9 mouse cellular contexts compared by ENCODE assay signal in genomic region chr5:66798591-66799003, GRCm38 (mm10). TPM values are rescaled to one million over a fixed set of nuclear protein-coding genes. Genes with fewer than 3 reads are reported as not detected.
A peak's percentile ranks its signal among the peaks of the same experiment; 100 is the strongest.
DNase-seq lines count a peak whose midpoint lies in the region; ATAC-seq and TF ChIP-seq lines count a peak whose summit lies in the region.
"Had no signal": no experiment of that assay in that cellular context is flagged by ENCODE, and none has a peak within 500 bp of the region (broad histone marks: within the 10 kb centered on the region; RNA-seq: fewer than 3 reads in every experiment).

No protein-coding gene starts in this region.

- no peaks in the 10 kb centered on the region for H3K27me3 ChIP-seq in forebrain, embryonic 13.5 days
- no peaks in the 10 kb centered on the region for H3K27me3 ChIP-seq in forebrain, embryonic 11.5 days (ENCODE audit: control insufficient read depth, insufficient read depth, low read length)
- H3K27me3 ChIP-seq in kidney, adult 2 months (replicated peaks; ENCODE audit: control insufficient read depth, insufficient read depth, low read length) = no peaks in the 10 kb centered on the region

- ATAC-seq in forebrain, embryonic 13.5 days = peak; percentile 51; the same call in 1 of the 2 replicates
- ATAC-seq in forebrain, embryonic 11.5 days (replicated peaks; ENCODE audit: low FRiP score) = no peak

- whole genome bisulfite sequencing in forebrain, embryonic 13.5 days = 20% methylated on average over 8 of the region's 8 CpGs
- 49% methylated on average over 8 of the region's 8 CpGs for WGBS in forebrain, embryonic 11.5 days
- 35% methylated on average over 8 of the region's 8 CpGs for WGBS in kidney, adult 2 months

- no peak for TF ChIP-seq POLR2A in kidney, adult 2 months (IDR thresholded peaks at IDR 0.05; ENCODE audit: low read depth, low read length)

- H3K27ac ChIP-seq in forebrain, embryonic 13.5 days = 0 out of 2 replicates have a peak overlapping the region, but pooled peaks have one; percentile 0
- H3K27ac ChIP-seq in forebrain, embryonic 11.5 days (ENCODE audit: low read depth, low read length) = no peak overlapping the region
- peak overlapping the region; percentile 75 for H3K27ac ChIP-seq in kidney, adult 2 months (ENCODE audit: insufficient read depth, low read depth, low read length)

- no peak overlapping the region for H3K4me2 ChIP-seq in forebrain, embryonic 13.5 days
- no peak overlapping the region for H3K4me2 ChIP-seq in forebrain, embryonic 11.5 days (ENCODE audit: low read depth, low read length, severe bottlenecking)

- H3K4me3 ChIP-seq in forebrain, embryonic 13.5 days = no peak overlapping the region
- H3K4me3 ChIP-seq in forebrain, embryonic 11.5 days (ENCODE audit: low read depth, low read length) = no peak overlapping the region
- no peak overlapping the region for H3K4me3 ChIP-seq in kidney, adult 2 months (ENCODE audit: insufficient read depth, low read depth, low read length)

- no peak for TF ChIP-seq CTCF in kidney, adult 2 months (conservative IDR thresholded peaks at IDR 0.05; ENCODE audit: insufficient read depth, insufficient read length, low read depth, low read length)

- no peaks in the 10 kb centered on the region for H3K9me3 ChIP-seq in forebrain, embryonic 13.5 days (replicated peaks)
- no peaks in the 10 kb centered on the region for H3K9me3 ChIP-seq in forebrain, embryonic 11.5 days (ENCODE audit: control insufficient read depth, low read length)

- H3K36me3 ChIP-seq in forebrain, embryonic 13.5 days (ENCODE audit: poor library complexity, severe bottlenecking) = no peaks in the 10 kb centered on the region
- no peaks in the 10 kb centered on the region for H3K36me3 ChIP-seq in forebrain, embryonic 11.5 days (ENCODE audit: control insufficient read depth, insufficient read depth, low read length)
- H3K36me3 ChIP-seq in kidney, adult 2 months (ENCODE audit: control insufficient read depth, insufficient read depth, low read length) = no peaks in the 10 kb centered on the region

- no peak for DNase-seq in forebrain, embryonic 11.5 days (ENCODE audit: low spot score)
- peak; percentile 29 for DNase-seq in adrenal gland, postnatal 10 days
- DNase-seq in kidney, adult 2 months = peak; percentile 72
- peak; percentile 78 for DNase-seq in lung, postnatal 25 days (ENCODE audit: low spot score)
- DNase-seq in left cerebral cortex, adult 11 months (ENCODE audit: low spot score) = no peak
- no peak for DNase-seq in cerebellum, adult 9-11 months
- DNase-seq in layer of hippocampus, postnatal 10 days (ENCODE audit: low spot score in 2 of 2) = no peak

- peaks cover 50% of the 10 kb centered on the region for H3K4me1 ChIP-seq in forebrain, embryonic 13.5 days
- H3K4me1 ChIP-seq in forebrain, embryonic 11.5 days (replicated peaks; ENCODE audit: control insufficient read depth, insufficient read depth, low read length) = peaks cover 6% of the 10 kb centered on the region; the same call in 1 of the 2 replicates
- peaks cover 16% of the 10 kb centered on the region for H3K4me1 ChIP-seq in kidney, adult 2 months (ENCODE audit: control insufficient read depth, insufficient read depth, low read length)

- H3K9ac ChIP-seq in forebrain, embryonic 13.5 days = no peak overlapping the region
- no peak overlapping the region for H3K9ac ChIP-seq in forebrain, embryonic 11.5 days (ENCODE audit: low read length)

RNA-seq across cellular contexts. Expression of gene Limch1, which starts 53.0 kb away (rescaled TPM):
- 48.4 and 48.7 TPM in 2 replicates for polyA plus RNA-seq in forebrain, embryonic 13.5 days (2015; fragmentation: Nextera tagmentation; extraction: Ambion mirVana)
- 39.2 and 41.7 TPM in 2 replicates for polyA plus RNA-seq in forebrain, embryonic 11.5 days (2014; fragmentation: Nextera tagmentation; extraction: Ambion mirVana)
- 100 to 1,000 TPM in 1 of 2 experiments, 10 to 100 TPM in 1; 69.5 to 100 TPM for total RNA-seq in adrenal gland, postnatal 10 days (2021)
- 21.5 and 27.0 TPM in 2 replicates for polyA plus RNA-seq in kidney, adult 2 months (2012; rRNA removed)
- 100 to 1,000 TPM; 121 to 123 TPM for total RNA-seq in layer of hippocampus, postnatal 10 days (2021)
- total RNA-seq: megakaryocyte-erythroid progenitor cell, adult 5-6 weeks had no signal

Comparison
In these comparisons a context has a peak if more than half of its experiments do, and no peak if none do; other contexts are left out.
1. DNase-seq: peak in adrenal gland, postnatal 10 days (single experiment), kidney, adult 2 months (single experiment) and lung, postnatal 25 days (single experiment); none in forebrain, embryonic 11.5 days (single experiment), left cerebral cortex, adult 11 months (single experiment), cerebellum, adult 9-11 months (single experiment) and layer of hippocampus, postnatal 10 days (0 of 2).